Mouse (Mus musculus): ENCODE data around the gene Myo19. TPM values are rescaled to one million over a fixed set of nuclear protein-coding genes. Genes with fewer than 3 reads are reported as not detected.

Myo19 gene
- polyA plus RNA-seq, 1 experiment from 2014 or later = 6.6 TPM

DNA sequence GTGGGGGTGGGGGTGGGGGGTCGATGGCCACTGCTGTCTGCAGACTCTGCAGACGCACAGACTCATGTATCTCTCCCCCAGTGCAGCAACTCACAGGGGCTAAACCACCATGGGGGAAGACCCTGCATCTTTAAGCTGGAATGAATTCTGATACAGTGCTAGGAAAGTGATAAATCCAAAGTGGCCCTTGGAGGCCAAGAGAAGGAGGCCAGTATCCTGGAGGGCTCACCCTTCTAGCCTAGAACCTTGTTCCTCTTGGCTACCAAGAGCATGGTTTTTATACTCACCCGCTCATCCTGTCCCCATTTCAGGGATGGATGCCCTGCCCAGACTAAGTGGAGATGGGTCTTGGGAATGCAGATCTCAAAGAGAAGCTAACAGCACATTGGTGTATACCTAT lies 80.3 kb downstream of the Myo19 start:
- Histone ChIP-seq H3K9ac (ENCODE audit: low read length) (no peak overlapping the region), H3K4me2 (ENCODE audit: low read depth, low read length) (peak overlapping the region; percentile 31; the same call in 1 of the 2 replicates), H3K27me3 (ENCODE audit: control insufficient read depth, insufficient read depth, low read length) (peaks cover 31% of the 10 kb centered on the region), H3K4me3 (ENCODE audit: low read length) (no peak overlapping the region), H3K36me3 (ENCODE audit: control insufficient read depth, insufficient read depth) (no peaks in the 10 kb centered on the region), H3K9me3 (replicated peaks; ENCODE audit: control insufficient read depth, low read length) (no peaks in the 10 kb centered on the region), H3K27ac (ENCODE audit: low read length) (no peak overlapping the region), H3K4me1 (ENCODE audit: control insufficient read depth, insufficient read depth, low read length) (peaks cover 20% of the 10 kb centered on the region)
- 44% methylated on average over 3 of the region's 3 CpGs for WGBS
- no peak for ATAC-seq (replicated peaks; ENCODE audit: extremely low read depth, insufficient read depth, low FRiP score)

DNA sequence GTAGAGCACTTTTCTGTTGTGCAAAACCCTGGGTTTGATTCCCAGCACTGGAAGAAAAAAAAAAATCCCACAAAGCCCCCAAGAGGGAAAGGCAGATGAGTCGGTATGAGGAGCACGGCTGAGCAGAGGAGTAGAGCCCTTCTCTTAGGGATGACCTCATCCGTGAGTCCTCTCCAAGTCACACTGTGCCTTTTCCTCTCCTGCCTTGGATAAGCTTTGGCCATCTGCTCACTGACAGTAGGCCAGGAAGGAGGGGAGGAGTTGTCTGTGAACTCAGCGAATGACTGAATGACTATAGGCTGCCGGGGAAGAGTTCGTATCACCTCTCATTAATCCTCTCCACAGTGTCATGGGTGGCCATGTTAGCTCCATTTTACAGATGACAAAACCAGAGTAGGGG lies 80.8 kb downstream of the Myo19 start:
- Histone ChIP-seq H3K27ac (ENCODE audit: low read length) (no peak overlapping the region), H3K27me3 (ENCODE audit: control insufficient read depth, insufficient read depth, low read length) (peaks cover 31% of the 10 kb centered on the region), H3K9ac (ENCODE audit: low read length) (no peak overlapping the region), H3K4me1 (ENCODE audit: control insufficient read depth, insufficient read depth, low read length) (peaks cover 20% of the 10 kb centered on the region), H3K4me3 (ENCODE audit: low read length) (no peak overlapping the region), H3K36me3 (ENCODE audit: control insufficient read depth, insufficient read depth) (no peaks in the 10 kb centered on the region), H3K4me2 (ENCODE audit: low read depth, low read length) (no peak overlapping the region), H3K9me3 (replicated peaks; ENCODE audit: control insufficient read depth, low read length) (no peaks in the 10 kb centered on the region)
- 67% methylated on average over 6 of the region's 6 CpGs for WGBS
- no peak for ATAC-seq (replicated peaks; ENCODE audit: extremely low read depth, insufficient read depth, low FRiP score)

Small RNAs within 50 kb of the gene (microRNA-seq; reads per million reads assigned to microRNA genes)
- gene Gm23564 = not detected

Other genes starting within 250 kb of the Myo19 start
- 24.0 and 28.4 TPM in 2 replicates for gene Mrm1, start 60.6 kb upstream of the Myo19 start, polyA plus RNA-seq (2015; fragmentation: Nextera tagmentation; extraction: Ambion mirVana)
- 73.8 and 81.8 TPM in 2 replicates for gene Dhrs11, start 51.2 kb upstream of the Myo19 start, polyA plus RNA-seq (2015; fragmentation: Nextera tagmentation; extraction: Ambion mirVana)
- gene Ggnbp2, start 9.3 kb upstream of the Myo19 start, polyA plus RNA-seq (2015; fragmentation: Nextera tagmentation; extraction: Ambion mirVana) = 50.0 and 55.8 TPM in 2 replicates
- gene Pigw, start 137 bp downstream of the Myo19 start, polyA plus RNA-seq (2015; fragmentation: Nextera tagmentation; extraction: Ambion mirVana) = 2.8 and 3.0 TPM in 2 replicates
- 37.6 and 38.0 TPM in 2 replicates for gene Znhit3, start 36.2 kb downstream of the Myo19 start, polyA plus RNA-seq (2015; fragmentation: Nextera tagmentation; extraction: Ambion mirVana)
- gene Car4, start 77.6 kb downstream of the Myo19 start, polyA plus RNA-seq (2015; fragmentation: Nextera tagmentation; extraction: Ambion mirVana) = 1.0 and 1.1 TPM in 2 replicates

Measured in heart, embryonic 16.5 days (tissue).